ENCODE assay signal across 8 mouse cellular contexts in the genomic region with DNA sequence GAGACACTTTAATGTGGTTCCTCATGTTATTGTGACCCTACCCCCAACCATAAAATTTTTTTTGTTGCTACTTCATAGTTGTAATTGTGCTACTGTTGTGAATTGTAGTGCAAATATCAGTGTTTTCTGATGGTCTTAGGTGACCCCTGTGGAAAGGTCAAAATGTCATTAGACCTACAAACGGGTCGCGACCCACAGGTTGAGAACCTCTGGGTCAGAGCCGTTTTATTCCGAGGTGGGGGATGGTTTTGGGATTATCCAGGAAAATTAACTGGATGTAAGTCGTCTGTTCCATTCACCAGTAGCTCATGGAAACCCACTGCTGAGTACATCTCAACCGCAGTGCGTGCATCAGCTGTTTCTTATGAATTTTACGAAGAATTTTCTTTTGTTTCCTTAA. TPM values are rescaled to one million over a fixed set of nuclear protein-coding genes. Genes with fewer than 3 reads are reported as not detected.
DNase-seq lines count a peak whose midpoint lies in the region; ATAC-seq lines count a peak whose summit lies in the region.

No protein-coding gene starts in this region.

- no peaks in the 10 kb centered on the region for H3K36me3 ChIP-seq in hindbrain, embryonic 11.5 days (ENCODE audit: control insufficient read depth, insufficient read depth, low read length)
- no peaks in the 10 kb centered on the region for H3K36me3 ChIP-seq in hindbrain, embryonic 10.5 days
- H3K36me3 ChIP-seq in hindbrain, embryonic 14.5 days (replicated peaks; ENCODE audit: control insufficient read depth, insufficient read depth), result no peaks in the 10 kb centered on the region
- H3K36me3 ChIP-seq in midbrain, embryonic 12.5 days, result no peaks in the 10 kb centered on the region

- no peak overlapping the region for H3K27ac ChIP-seq in hindbrain, embryonic 11.5 days (ENCODE audit: low read depth, low read length)
- no peak overlapping the region for H3K27ac ChIP-seq in hindbrain, embryonic 10.5 days
- H3K27ac ChIP-seq in brown adipose tissue, adult 24 weeks (replicated peaks; ENCODE audit: low read depth, low read length), result no peak overlapping the region
- no peak overlapping the region for H3K27ac ChIP-seq in hindbrain, embryonic 14.5 days
- no peak overlapping the region for H3K27ac ChIP-seq in midbrain, embryonic 12.5 days (replicated peaks)

- no peak overlapping the region for H3K4me3 ChIP-seq in hindbrain, embryonic 11.5 days (ENCODE audit: low read depth, low read length)
- H3K4me3 ChIP-seq in hindbrain, embryonic 10.5 days, result no peak overlapping the region
- peak overlapping the region; percentile 25; the same call in 1 of the 2 replicates for H3K4me3 ChIP-seq in brown adipose tissue, adult 24 weeks (ENCODE audit: insufficient read depth, low read depth, low read length)
- peak overlapping the region; percentile 60 for H3K4me3 ChIP-seq in hindbrain, embryonic 14.5 days (replicated peaks; ENCODE audit: low read length)
- no peak overlapping the region for H3K4me3 ChIP-seq in midbrain, embryonic 12.5 days

- no peak overlapping the region for H3K9ac ChIP-seq in hindbrain, embryonic 11.5 days (ENCODE audit: low read depth, low read length)
- H3K9ac ChIP-seq in hindbrain, embryonic 14.5 days, result peak overlapping the region; percentile 78; the same call in 1 of the 2 replicates
- H3K9ac ChIP-seq in midbrain, embryonic 12.5 days (replicated peaks), result no peak overlapping the region

- peak overlapping the region; percentile 94 for H3K4me2 ChIP-seq in hindbrain, embryonic 11.5 days (replicated peaks; ENCODE audit: low read depth, low read length)
- peak overlapping the region; percentile 86 for H3K4me2 ChIP-seq in hindbrain, embryonic 14.5 days (replicated peaks)
- peak overlapping the region; percentile 99 for H3K4me2 ChIP-seq in midbrain, embryonic 12.5 days (replicated peaks)

- 0 out of 2 replicates have a peak, but pooled peaks cover 2% of the 10 kb centered on the region for H3K27me3 ChIP-seq in hindbrain, embryonic 11.5 days (ENCODE audit: control insufficient read depth, insufficient read depth, low read length)
- H3K27me3 ChIP-seq in hindbrain, embryonic 10.5 days (ENCODE audit: insufficient read depth, poor library complexity, severe bottlenecking), result peaks cover 23% of the 10 kb centered on the region
- H3K27me3 ChIP-seq in hindbrain, embryonic 14.5 days (ENCODE audit: control insufficient read depth, insufficient read depth, low read length), result peaks cover 6% of the 10 kb centered on the region; the same call in 1 of the 2 replicates
- peaks cover 46% of the 10 kb centered on the region for H3K27me3 ChIP-seq in midbrain, embryonic 12.5 days

- no peaks in the 10 kb centered on the region for H3K4me1 ChIP-seq in hindbrain, embryonic 11.5 days (replicated peaks; ENCODE audit: control insufficient read depth, insufficient read depth, low read length)
- peaks cover 20% of the 10 kb centered on the region for H3K4me1 ChIP-seq in hindbrain, embryonic 10.5 days (replicated peaks)
- H3K4me1 ChIP-seq in brown adipose tissue, adult 24 weeks (ENCODE audit: control insufficient read depth, insufficient read depth, insufficient read length, low read length), result peaks cover 3% of the 10 kb centered on the region; the same call in 1 of the 2 replicates
- peaks cover 10% of the 10 kb centered on the region; the same call in 1 of the 2 replicates for H3K4me1 ChIP-seq in hindbrain, embryonic 14.5 days (replicated peaks; ENCODE audit: control insufficient read depth, insufficient read depth, low read length)
- peaks cover 8% of the 10 kb centered on the region for H3K4me1 ChIP-seq in midbrain, embryonic 12.5 days

- ATAC-seq in hindbrain, embryonic 11.5 days (ENCODE audit: low FRiP score), result no peak
- no peak for ATAC-seq in hindbrain, embryonic 14.5 days (ENCODE audit: low FRiP score)
- ATAC-seq in midbrain, embryonic 12.5 days (ENCODE audit: low FRiP score, low read depth), result no peak

- no peaks in the 10 kb centered on the region for H3K9me3 ChIP-seq in hindbrain, embryonic 11.5 days (ENCODE audit: control insufficient read depth, low read length)
- H3K9me3 ChIP-seq in hindbrain, embryonic 10.5 days, result no peaks in the 10 kb centered on the region
- H3K9me3 ChIP-seq in hindbrain, embryonic 14.5 days (ENCODE audit: control insufficient read depth, low read length), result no peaks in the 10 kb centered on the region
- no peaks in the 10 kb centered on the region for H3K9me3 ChIP-seq in midbrain, embryonic 12.5 days

- WGBS in hindbrain, embryonic 11.5 days, result 56% methylated on average over 9 of the region's 9 CpGs
- 57% methylated on average over 9 of the region's 9 CpGs for WGBS in hindbrain, embryonic 10.5 days
- WGBS in hindbrain, embryonic 14.5 days, result 60% methylated on average over 9 of the region's 9 CpGs
- WGBS in midbrain, embryonic 12.5 days, result 44% methylated on average over 9 of the region's 9 CpGs

- DNase-seq in hindbrain, embryonic 11.5 days (ENCODE audit: low spot score), result no peak
- no peak for DNase-seq in hindbrain, embryonic 10.5 days (ENCODE audit: low spot score)
- no peak for DNase-seq in hindbrain, embryonic 14.5 days (ENCODE audit: low spot score)
- DNase-seq in urinary bladder, postnatal 4 days (ENCODE audit: low spot score in 2 of 2), result no peak
- no peak for DNase-seq in kidney, postnatal 25 days
- no peak for DNase-seq in left cerebral cortex, adult 9 months (ENCODE audit: low spot score in 2 of 2)

RNA-seq across cellular contexts. Expression of gene Stambpl1, which starts 1.7 kb away (rescaled TPM):
- 3.6 and 4.0 TPM in 2 replicates for polyA plus RNA-seq in hindbrain, embryonic 11.5 days (2014; fragmentation: Nextera tagmentation; extraction: Ambion mirVana)
- 2.9 and 3.7 TPM in 2 replicates for polyA plus RNA-seq in hindbrain, embryonic 10.5 days (2016; fragmentation: Nextera tagmentation; extraction: Ambion mirVana)
- polyA plus RNA-seq in brown adipose tissue, adult 24 weeks (2012; ENCODE audit: insufficient read depth, insufficient read length, missing spikeins), result 3.9 and 5.9 TPM in 2 replicates
- polyA plus RNA-seq in hindbrain, embryonic 14.5 days (2014; fragmentation: Nextera tagmentation; extraction: Ambion mirVana), result 18.6 and 26.9 TPM in 2 replicates
- polyA plus RNA-seq in midbrain, embryonic 12.5 days (2016; fragmentation: Nextera tagmentation; extraction: Ambion mirVana), result 2.7 and 3.0 TPM in 2 replicates

RNA-seq across cellular contexts. Expression of gene Ankrd22, which starts 27.8 kb away (rescaled TPM):
- not detected in 2 replicates for polyA plus RNA-seq in hindbrain, embryonic 11.5 days (2014; fragmentation: Nextera tagmentation; extraction: Ambion mirVana)
- not detected in 2 replicates for polyA plus RNA-seq in hindbrain, embryonic 10.5 days (2016; fragmentation: Nextera tagmentation; extraction: Ambion mirVana)
- polyA plus RNA-seq in brown adipose tissue, adult 24 weeks (2012; ENCODE audit: insufficient read depth, insufficient read length, missing spikeins), result not detected in 2 replicates
- not detected in 2 replicates for polyA plus RNA-seq in hindbrain, embryonic 14.5 days (2014; fragmentation: Nextera tagmentation; extraction: Ambion mirVana)
- not detected in 2 replicates for polyA plus RNA-seq in midbrain, embryonic 12.5 days (2016; fragmentation: Nextera tagmentation; extraction: Ambion mirVana)

Comparison
In these comparisons a context has a peak if more than half of its experiments do, and no peak if none do; other contexts are left out.
1. H3K4me3 ChIP-seq: peak in brown adipose tissue, adult 24 weeks (single experiment) and hindbrain, embryonic 14.5 days (single experiment); none in hindbrain, embryonic 11.5 days (single experiment), hindbrain, embryonic 10.5 days (single experiment) and midbrain, embryonic 12.5 days (single experiment).
2. Peak in every context shown above with its lines, with median percentiles within 50 percentile points of each other: H3K4me2 ChIP-seq.